Mouse (Mus musculus) embryonic facial prominence, embryonic 12.5 days (tissue): ENCODE results near the gene Mov10l1. TPM values are rescaled to one million over a fixed set of nuclear protein-coding genes. Genes with fewer than 3 reads are reported as not detected.

ENCODE experiments used
- ATAC-seq: fragments of 200-750 bp; cut with Nextera tagmentation; 2 replicates; pipeline ENCODE4 v1.8.0; 2017; ENCODE audit not compliant: insufficient number of reproducible peaks, insufficient read depth, low FRiP score, low TSS enrichment
- H3K27ac ChIP-seq: fragments of 300-500 bp; sonication (generic); 2 replicates; pipeline ENCODE4 v1.5.1; 2016; ENCODE audit warnings: mild to moderate bottlenecking
- H3K27me3 ChIP-seq: fragments of 300-500 bp; sonication (generic); 2 replicates; pipeline ENCODE4 v1.6.1; 2016; ENCODE audit warnings: mild to moderate bottlenecking, moderate library complexity
- H3K36me3 ChIP-seq: fragments of 300-500 bp; sonication (generic); 2 replicates; pipeline ENCODE4 v1.6.1; 2016; ENCODE audit warnings: mild to moderate bottlenecking
- H3K4me1 ChIP-seq: fragments of 300-500 bp; sonication (generic); 2 replicates; pipeline ENCODE4 v1.6.1; 2016
- H3K4me2 ChIP-seq: fragments of 300-500 bp; sonication (generic); replicated peaks from 2 replicates; pipeline ENCODE4 v1.6.1; 2016; ENCODE audit warnings: mild to moderate bottlenecking, moderate library complexity
- H3K4me3 ChIP-seq: fragments of 300-500 bp; sonication (generic); 2 replicates; pipeline ENCODE4 v1.5.1; 2016; ENCODE audit warnings: mild to moderate bottlenecking
- H3K9ac ChIP-seq: fragments of 300-500 bp; sonication (generic); 2 replicates; pipeline ENCODE4 v1.6.1; 2016; ENCODE audit warnings: mild to moderate bottlenecking, moderate library complexity
- H3K9me3 ChIP-seq: fragments of 300-500 bp; sonication (generic); 2 replicates; pipeline ENCODE4 v1.6.1; 2016; ENCODE audit warnings: mild to moderate bottlenecking, moderate library complexity
- WGBS: fragments of 180-500 bp; shearing (Covaris S2); methylation state at CpG from one replicate; pipeline ENCODE4 v1.1.7; 2016; 5-methylcytosine and 5-hydroxymethylcytosine counted together
- polyA plus RNA-seq: library from polyadenylated mRNA; unstranded; fragments of >200 nt; fragmentation: Nextera tagmentation; extraction: Ambion mirVana; gene quantifications from 2 replicates; pipeline ENCODE4 v1.2.1, GENCODE M21; 2016

Gene Mov10l1
- polyA plus RNA-seq: 0.38 TPM in 1 of 2 replicates, not detected in the other

DNA sequence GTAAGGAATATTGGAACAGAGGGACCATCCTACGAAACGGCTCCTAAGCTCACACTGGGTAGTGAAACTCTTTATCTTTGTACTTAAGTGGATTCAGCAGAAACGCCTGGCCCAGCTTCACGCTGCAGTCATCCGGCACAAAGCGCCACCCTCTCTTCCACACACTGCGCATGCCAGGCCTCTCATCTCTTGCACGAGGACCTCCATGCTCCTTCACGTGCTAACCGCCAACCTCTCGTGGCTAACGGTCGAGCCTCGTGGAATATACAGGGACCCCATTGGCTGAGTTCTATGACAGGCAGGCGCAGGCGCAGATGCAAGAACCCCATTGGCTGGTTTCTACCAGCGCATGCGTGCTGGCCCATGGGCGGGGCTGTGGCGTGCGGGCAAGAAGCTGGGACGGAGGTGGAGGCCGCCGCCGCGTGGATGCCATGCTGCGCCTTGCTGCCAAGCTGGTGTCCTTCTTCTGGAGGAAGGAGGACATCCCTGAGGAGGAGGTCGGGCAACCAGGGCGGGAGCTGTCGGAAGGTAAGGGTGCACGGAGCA, at the start of gene Mov10l1:
TSS of gene Mov10l1 (plus strand) at position 376 of the 546 bp plus-strand sequence.
- no peaks in the 10 kb centered on the region for H3K4me1 ChIP-seq
- no peaks in the 10 kb centered on the region for H3K36me3 ChIP-seq
- no peaks in the 10 kb centered on the region for H3K9me3 ChIP-seq
- ATAC-seq: no peak
- 93% methylated on average over 31 of the region's 31 CpGs for WGBS
- H3K4me2 ChIP-seq: no peak within 1 kb of the TSS
- no peak within 1 kb of the TSS for H3K4me3 ChIP-seq
- H3K27ac ChIP-seq: no peak within 1 kb of the TSS
- no peak within 1 kb of the TSS for H3K9ac ChIP-seq
- H3K27me3 ChIP-seq: no peaks in the 10 kb centered on the region

DNA sequence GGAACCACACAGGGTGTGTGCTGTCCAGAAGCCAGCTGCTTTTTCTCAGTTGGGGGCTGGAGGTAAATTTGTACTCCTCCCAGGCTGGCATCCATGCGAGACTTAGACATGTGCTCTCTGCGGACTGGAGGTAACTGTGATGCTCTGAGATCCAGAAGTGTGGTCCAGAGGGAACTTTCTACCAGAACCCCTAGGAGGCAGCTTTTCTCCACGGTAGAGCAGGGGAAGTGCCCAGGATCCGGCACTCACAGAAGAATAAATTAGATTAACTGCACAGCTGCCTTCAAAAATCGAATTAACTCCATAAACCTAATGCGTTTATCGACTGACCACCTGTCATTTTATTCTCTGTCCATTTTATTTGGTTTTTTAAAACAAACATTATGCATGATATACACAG, 48.6 kb upstream of the Mov10l1 start:
- Histone ChIP-seq H3K27me3 (no peaks in the 10 kb centered on the region; the same call in 1 of the 2 replicates), H3K36me3 (no peaks in the 10 kb centered on the region), H3K4me1 (no peaks in the 10 kb centered on the region), H3K27ac (no peak overlapping the region), H3K9me3 (no peaks in the 10 kb centered on the region), H3K4me2 (no peak overlapping the region), H3K9ac (no peak overlapping the region), H3K4me3 (no peak overlapping the region)
- WGBS: 51% methylated on average over 7 of the region's 7 CpGs
- ATAC-seq: no peak

DNA sequence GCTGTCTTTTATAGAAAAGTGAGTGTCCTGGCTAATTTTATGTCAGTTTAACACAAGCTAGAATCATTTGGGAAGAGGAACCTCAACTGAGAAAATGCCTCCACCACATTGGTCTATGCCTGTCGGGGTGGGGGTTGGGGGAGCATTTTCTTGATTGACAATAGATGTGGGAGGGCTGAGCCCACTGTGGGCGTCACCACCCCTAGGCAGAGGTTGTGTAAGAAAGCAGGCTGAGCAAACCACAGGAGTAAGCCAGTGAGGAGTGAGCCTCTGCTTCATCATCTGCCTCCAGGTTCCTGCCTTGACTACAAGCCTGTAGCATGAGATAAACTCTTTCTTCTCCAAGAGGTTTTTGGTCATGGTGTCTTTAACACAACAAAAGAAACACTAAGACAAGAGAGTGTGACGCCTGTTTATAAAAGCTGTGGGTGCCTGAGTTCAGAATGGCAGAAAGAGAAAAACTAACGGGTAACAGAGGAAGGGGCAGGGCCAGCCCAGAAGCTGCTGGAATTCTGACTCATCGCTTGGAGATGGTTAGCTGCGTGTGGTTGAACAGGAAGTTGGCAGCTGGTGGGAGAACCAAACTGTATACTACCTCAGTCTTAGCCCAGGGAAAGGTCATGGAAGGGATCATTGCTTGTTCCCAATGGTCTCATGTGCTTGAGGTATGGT, 46.0 kb upstream of the Mov10l1 start:
- ATAC-seq: no peak
- H3K9me3 ChIP-seq: no peaks in the 10 kb centered on the region
- 71% methylated on average over 6 of the region's 6 CpGs for WGBS

DNA sequence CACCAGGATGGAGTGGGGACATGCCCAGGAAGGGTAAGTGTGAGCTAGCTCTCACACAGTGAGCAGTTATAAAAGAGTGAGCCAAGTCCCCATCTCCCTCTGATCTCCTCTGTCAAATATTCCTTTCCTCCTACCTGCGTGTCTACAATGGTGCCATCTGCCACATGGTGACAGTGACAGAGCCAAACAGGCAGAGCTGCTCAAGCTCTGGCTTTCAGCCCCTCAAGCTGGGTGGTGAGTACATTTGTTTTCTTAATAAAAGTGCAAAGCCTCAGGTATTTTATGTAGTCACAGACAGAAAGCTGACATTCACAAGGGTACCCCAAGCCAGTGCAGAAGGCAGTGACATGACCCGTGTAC, 45.4 kb upstream of the Mov10l1 start:
- 84% methylated on average over 2 of the region's 2 CpGs for WGBS
- ATAC-seq: no peak
- no peaks in the 10 kb centered on the region for H3K36me3 ChIP-seq

More for the DNA sequence above, 46.0 kb upstream of the Mov10l1 start:
- no peaks in the 10 kb centered on the region for H3K36me3 ChIP-seq
- no peak overlapping the region for H3K4me2 ChIP-seq
- no peak overlapping the region for H3K27ac ChIP-seq
- H3K4me3 ChIP-seq: no peak overlapping the region
- no peaks in the 10 kb centered on the region; the same call in 1 of the 2 replicates for H3K27me3 ChIP-seq
- H3K9ac ChIP-seq: no peak overlapping the region
- H3K4me1 ChIP-seq: no peaks in the 10 kb centered on the region

DNA sequence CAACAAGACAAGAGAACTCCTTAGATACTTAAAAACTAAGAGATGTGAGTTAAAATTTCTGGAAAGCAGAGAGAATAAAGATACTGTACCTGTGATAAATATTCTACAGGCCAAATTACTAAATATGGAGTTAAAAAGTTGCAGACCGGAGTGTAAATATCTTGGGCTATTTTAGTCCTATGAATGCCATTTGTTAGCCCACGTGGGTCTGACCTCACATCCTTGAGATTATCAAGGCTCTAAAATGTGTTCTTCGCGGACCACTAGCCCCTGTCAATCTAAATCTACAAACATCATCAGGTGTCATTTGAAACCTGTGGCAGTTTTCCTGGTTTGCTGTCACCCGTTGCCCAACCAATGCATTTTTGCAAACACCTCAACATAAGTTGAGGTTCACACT, 39.9 kb upstream of the Mov10l1 start:
- Histone ChIP-seq H3K27me3 (no peaks in the 10 kb centered on the region), H3K27ac (no peak overlapping the region), H3K36me3 (no peaks in the 10 kb centered on the region), H3K9ac (no peak overlapping the region), H3K9me3 (no peaks in the 10 kb centered on the region), H3K4me1 (no peaks in the 10 kb centered on the region), H3K4me3 (no peak overlapping the region), H3K4me2 (no peak overlapping the region)
- 75% methylated on average over 5 of the region's 5 CpGs for WGBS
- ATAC-seq: no peak

More for the DNA sequence above, 45.4 kb upstream of the Mov10l1 start:
- H3K27ac ChIP-seq: no peak overlapping the region
- H3K4me3 ChIP-seq: no peak overlapping the region
- H3K27me3 ChIP-seq: no peaks in the 10 kb centered on the region; the same call in 1 of the 2 replicates
- H3K9ac ChIP-seq: no peak overlapping the region
- no peak overlapping the region for H3K4me2 ChIP-seq
- no peaks in the 10 kb centered on the region for H3K9me3 ChIP-seq
- no peaks in the 10 kb centered on the region for H3K4me1 ChIP-seq

DNA sequence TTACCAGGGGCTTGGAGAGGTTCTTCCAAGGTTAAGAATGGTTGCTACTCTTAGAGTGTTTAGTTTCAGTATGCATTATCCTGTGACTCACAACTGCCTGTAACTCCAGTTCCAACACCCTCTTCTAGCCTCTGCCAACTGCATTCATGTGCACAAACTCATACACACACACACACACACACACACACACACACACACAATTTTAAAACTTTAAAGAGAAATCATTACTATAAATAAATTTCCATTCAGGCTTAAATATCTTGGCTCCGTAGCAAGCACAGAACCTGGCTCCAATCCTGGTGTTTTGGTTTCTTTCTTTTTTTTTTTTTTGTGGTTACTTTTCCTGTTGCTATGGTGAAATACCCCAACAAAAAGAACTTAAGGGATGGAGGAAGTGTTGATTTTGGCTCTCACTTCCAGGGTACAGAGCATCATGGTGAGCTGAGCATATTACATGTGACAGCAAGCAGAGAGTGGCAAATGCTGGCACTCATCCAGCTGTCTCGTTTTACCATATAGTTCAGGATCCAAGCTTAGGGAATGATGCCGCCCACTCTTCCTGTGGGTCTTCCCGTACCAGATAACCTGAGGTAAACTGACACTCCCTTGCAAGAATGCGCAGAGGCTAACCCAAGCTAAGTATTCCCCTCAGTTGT, 38.7 kb upstream of the Mov10l1 start:
- no peak overlapping the region for H3K9ac ChIP-seq
- ATAC-seq: no peak
- no peaks in the 10 kb centered on the region for H3K36me3 ChIP-seq
- H3K4me3 ChIP-seq: no peak overlapping the region
- no peaks in the 10 kb centered on the region for H3K9me3 ChIP-seq
- 70% methylated on average over 5 of the region's 5 CpGs for WGBS
- H3K4me2 ChIP-seq: no peak overlapping the region
- no peaks in the 10 kb centered on the region for H3K27me3 ChIP-seq
- H3K27ac ChIP-seq: no peak overlapping the region
- H3K4me1 ChIP-seq: no peaks in the 10 kb centered on the region

DNA sequence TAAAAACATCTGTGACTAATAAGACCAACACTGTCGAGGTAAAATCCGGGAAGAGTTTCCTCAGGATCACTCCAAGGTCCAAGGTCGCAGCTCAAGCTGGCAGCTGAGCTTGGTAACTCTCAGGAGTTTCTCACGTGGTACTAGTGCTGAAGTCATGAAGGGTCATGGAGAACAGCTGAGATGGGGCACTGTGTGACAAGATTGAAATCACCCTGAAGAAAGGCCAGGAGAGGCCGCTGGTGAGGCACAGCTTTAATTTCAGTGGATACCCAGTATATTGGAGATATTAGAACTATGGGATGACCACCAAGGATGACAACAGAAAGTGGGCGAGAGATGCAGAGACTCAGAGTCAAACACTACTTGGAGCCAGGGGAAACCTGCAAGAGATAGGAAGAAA, 35.9 kb upstream of the Mov10l1 start:
- Histone ChIP-seq H3K27ac (no peak overlapping the region), H3K9me3 (no peaks in the 10 kb centered on the region), H3K36me3 (no peaks in the 10 kb centered on the region), H3K4me2 (no peak overlapping the region), H3K4me3 (no peak overlapping the region), H3K4me1 (no peaks in the 10 kb centered on the region), H3K27me3 (no peaks in the 10 kb centered on the region), H3K9ac (no peak overlapping the region)
- no peak for ATAC-seq
- WGBS: 33% methylated on average over 6 of the region's 6 CpGs

DNA sequence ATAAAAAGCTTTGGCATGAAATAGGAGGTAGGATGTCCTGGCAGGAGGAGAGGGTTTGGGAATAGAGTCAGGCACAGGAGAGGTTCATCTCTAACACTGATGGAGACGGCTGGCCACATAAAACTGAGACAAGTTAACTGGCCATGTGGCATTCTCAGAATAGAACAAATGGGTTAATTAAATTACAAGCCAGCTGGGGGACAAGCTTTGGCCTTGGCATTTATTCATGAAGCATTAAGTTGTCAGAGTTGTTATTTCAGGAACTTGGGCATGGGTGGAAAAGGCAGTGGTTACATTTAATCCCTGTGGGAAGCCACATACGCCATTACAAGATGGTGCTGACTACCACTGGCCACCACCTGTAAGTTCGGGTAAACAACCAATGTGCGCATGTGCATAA, 31.5 kb upstream of the Mov10l1 start:
- no peaks in the 10 kb centered on the region for H3K9me3 ChIP-seq
- H3K9ac ChIP-seq: no peak overlapping the region
- WGBS: 74% methylated on average over 4 of the region's 4 CpGs
- no peak overlapping the region for H3K4me3 ChIP-seq
- H3K27ac ChIP-seq: no peak overlapping the region
- peaks cover 30% of the 10 kb centered on the region for H3K27me3 ChIP-seq
- H3K36me3 ChIP-seq: no peaks in the 10 kb centered on the region
- H3K4me2 ChIP-seq: no peak overlapping the region
- ATAC-seq: no peak
- H3K4me1 ChIP-seq: no peaks in the 10 kb centered on the region

DNA sequence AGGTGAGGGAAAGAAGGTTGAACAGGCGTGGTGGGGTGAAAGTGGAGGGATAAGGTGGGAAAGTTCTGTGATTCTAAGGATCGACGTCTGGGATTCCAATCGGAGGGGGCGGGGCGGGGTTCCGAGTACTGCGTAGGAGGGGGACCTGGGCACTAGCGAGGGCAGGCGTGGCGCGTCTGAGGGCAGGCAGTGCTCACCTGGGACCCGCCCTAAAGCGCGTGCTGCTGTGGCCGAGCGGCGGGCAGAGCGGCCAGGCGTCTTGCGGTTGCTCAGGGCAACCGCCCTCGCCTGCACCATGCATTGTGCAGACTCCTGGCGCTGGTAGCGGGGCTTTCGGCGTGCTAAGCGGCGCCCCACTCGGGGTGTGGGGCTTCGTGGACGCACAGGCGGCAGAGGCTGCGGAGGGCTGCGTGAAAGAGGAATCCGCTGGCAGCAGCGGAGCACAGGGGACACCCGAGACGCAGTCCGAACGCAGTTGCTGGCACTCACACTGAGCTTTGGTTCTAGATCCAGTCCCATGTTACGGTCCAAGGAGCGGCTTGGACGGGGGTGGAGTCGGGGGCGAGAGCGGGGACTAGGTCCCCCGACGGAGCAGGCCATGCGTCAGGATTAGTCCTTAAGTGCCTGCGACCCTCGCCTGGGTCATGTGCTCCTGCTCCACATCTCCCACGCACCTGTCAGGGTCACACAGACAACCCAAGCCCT, 28.2 kb upstream of the Mov10l1 start, which contains the start of gene Ttll8:
TSS of gene Ttll8 (minus strand) at position 51 of the 705 bp plus-strand sequence.
- Histone ChIP-seq H3K36me3 (no peaks in the 10 kb centered on the region), H3K4me3 (peak within 1 kb of the TSS; percentile 36), H3K27me3 (peaks cover 35% of the 10 kb centered on the region), H3K27ac (no peak within 1 kb of the TSS), H3K9me3 (no peaks in the 10 kb centered on the region), H3K4me1 (0 out of 2 replicates have a peak, but pooled peaks cover 3% of the 10 kb centered on the region), H3K4me2 (peak within 1 kb of the TSS; percentile 77), H3K9ac (peak within 1 kb of the TSS; percentile 46; the same call in 1 of the 2 replicates)
- no peak; the same call in 1 of the 2 replicates for ATAC-seq
- 4% methylated on average over 50 of the region's 53 CpGs for WGBS

DNA sequence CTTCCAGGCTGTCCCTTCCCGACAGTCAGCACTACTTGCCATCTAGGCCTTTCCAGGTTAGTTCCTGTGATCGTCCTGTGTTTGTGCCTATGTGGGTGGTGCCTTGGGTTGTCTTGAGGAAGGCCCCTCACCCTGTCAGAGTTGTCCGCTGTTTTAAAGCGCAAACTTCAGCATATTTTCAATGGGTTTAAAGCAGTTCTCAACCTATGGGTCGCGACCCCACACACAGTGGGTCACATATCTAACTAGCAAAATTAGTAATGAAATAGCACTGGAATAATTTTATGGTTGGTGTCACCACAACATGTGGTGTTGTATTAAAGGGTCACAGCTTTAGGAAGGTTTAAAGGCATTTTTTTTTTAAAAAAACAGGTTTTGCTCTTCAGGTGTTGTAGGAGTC, 27.4 kb upstream of the Mov10l1 start:
- no peak overlapping the region for H3K27ac ChIP-seq
- H3K36me3 ChIP-seq: no peaks in the 10 kb centered on the region
- no peak for ATAC-seq
- no peak overlapping the region for H3K4me3 ChIP-seq
- no peak overlapping the region for H3K4me2 ChIP-seq
- no peaks in the 10 kb centered on the region for H3K9me3 ChIP-seq
- H3K27me3 ChIP-seq: peaks cover 35% of the 10 kb centered on the region
- 0 out of 2 replicates have a peak, but pooled peaks cover 3% of the 10 kb centered on the region for H3K4me1 ChIP-seq
- 80% methylated on average over 6 of the region's 6 CpGs for WGBS
- H3K9ac ChIP-seq: no peak overlapping the region

DNA sequence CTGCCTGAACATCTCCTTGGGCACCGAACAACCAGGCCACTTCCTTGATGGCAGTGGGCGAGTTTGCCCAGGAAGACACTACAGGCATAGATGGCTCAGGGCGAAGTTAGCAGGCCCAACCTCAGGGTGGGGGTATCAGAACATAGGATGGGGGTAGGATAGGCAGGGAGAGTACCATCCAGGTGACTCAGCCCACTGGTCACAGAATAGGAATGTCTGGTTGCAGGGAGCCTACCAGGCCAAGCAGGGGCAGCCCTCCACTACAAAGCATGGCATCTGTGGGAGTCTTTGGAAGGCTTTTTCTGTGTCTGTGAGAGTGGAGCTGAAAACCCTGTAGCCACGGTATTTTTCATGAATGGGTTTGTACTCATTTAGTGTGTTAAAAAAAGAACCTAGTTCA, 25.2 kb upstream of the Mov10l1 start:
- no peak overlapping the region for H3K4me3 ChIP-seq
- no peaks in the 10 kb centered on the region for H3K36me3 ChIP-seq
- ATAC-seq: no peak
- H3K9me3 ChIP-seq: no peaks in the 10 kb centered on the region
- no peak overlapping the region for H3K27ac ChIP-seq
- peaks cover 35% of the 10 kb centered on the region for H3K27me3 ChIP-seq
- H3K4me2 ChIP-seq: no peak overlapping the region
- no peak overlapping the region for H3K9ac ChIP-seq
- 0 out of 2 replicates have a peak, but pooled peaks cover 3% of the 10 kb centered on the region for H3K4me1 ChIP-seq
- WGBS: 87% methylated on average over 4 of the region's 4 CpGs
